Mouse (Mus musculus): ENCODE measurements around the gene Slc25a13. TPM values are rescaled to one million over a fixed set of nuclear protein-coding genes. Genes with fewer than 3 reads are reported as not detected.

Slc25a13 gene
- polyA plus RNA-seq, 1 experiment from 2014 or later = 7.8 TPM

DNA sequence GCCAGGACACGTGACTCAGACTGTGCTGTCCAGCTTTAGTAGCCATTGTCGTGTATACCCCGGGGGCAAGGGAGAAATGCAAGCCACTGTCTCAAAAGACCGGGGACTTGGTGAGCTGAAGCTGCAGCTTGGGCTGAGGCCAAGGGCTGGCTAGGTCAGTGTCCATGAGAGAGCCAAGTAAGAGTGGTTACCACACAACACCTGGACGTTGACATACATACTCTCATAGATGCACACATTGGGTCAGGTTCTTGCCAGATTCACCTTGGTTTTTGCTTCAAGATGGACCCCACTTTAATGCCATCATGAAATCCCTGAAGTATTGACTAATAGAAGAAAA is 283 bp upstream of the Slc25a13 start:
- Histone ChIP-seq H3K27ac (no peak overlapping the region), H3K9me3 (no peaks in the 10 kb centered on the region), H3K4me1 (replicated peaks) (peaks cover 12% of the 10 kb centered on the region), H3K4me2 (peak overlapping the region; percentile 95), H3K36me3 (no peaks in the 10 kb centered on the region), H3K4me3 (peak overlapping the region; percentile 67), H3K27me3 (no peaks in the 10 kb centered on the region), H3K9ac (peak overlapping the region; percentile 80)
- no peak for ATAC-seq (ENCODE audit: low FRiP score)
- 11% methylated on average over 5 of the region's 5 CpGs for WGBS

DNA sequence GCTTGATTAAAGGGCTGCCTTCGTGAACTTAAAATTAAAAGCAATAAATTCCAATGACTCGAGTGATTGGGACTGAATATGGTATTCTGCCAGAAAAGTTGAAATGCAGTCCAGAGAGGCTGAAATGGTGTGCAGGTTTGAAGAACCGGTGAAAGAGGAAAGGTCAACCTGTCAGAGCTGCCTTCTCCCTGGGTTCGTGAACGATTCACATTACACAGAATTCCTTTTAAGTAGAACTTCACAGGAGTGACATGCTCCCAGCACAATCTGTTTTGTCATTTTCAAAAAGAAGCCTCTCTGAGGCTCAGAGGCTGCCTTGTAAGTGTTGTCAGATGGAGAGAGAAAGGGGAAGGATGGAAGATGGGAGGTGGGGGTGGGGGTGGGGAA is 860 bp downstream of the Slc25a13 start:
- peak overlapping the region; percentile 67 for H3K4me3 ChIP-seq

DNA sequence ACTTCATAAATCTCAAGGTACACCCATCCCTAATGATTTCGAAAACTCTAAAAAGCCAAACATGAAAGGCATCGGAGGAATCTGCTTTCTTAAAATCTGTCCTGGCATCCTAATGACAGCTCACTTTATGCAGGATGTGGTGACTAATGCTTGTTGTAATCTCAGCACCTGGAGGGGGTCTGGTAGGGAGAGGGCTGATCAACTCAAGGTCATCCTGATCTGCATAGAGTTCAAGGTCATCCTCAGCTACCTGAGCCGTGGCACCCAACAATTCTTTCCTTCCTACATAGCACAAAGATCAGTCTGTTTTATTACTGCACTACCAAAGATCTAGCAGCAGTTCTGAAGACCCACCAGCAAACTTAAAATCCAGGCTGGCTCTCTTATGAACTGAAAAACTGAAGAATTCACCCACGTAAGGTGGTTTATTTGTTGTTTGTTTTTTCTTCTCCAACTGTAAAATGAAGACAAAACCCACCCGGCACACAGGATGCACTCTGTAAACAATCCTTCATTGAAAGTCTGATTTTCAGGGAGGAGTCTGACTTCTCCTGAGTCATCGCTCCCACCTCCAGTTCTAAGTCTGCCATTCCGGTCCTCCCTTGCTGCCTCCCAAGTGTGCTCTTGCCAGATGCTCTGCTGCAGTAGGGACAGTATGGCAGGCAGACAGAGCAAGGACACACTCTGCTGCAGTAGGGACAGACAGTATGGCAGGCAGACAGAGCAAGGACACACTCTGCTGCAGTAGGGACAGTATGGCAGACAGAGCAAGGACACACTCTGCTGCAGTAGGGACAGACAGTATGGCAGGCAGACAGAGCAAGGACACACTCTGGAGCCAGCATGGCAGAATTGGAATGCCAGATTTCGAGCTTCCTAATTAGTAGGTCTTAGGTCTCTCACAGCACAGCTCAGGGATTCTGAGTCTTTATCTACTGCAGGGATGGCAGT is 4.3 kb downstream of the Slc25a13 start:
- H3K27ac ChIP-seq = no peak overlapping the region
- H3K4me2 ChIP-seq = no peak overlapping the region
- no peaks in the 10 kb centered on the region for H3K36me3 ChIP-seq
- peaks cover 12% of the 10 kb centered on the region for H3K4me1 ChIP-seq (replicated peaks)
- H3K9ac ChIP-seq = no peak overlapping the region
- WGBS = 80% methylated on average over 8 of the region's 8 CpGs
- ATAC-seq (ENCODE audit: low FRiP score) = no peak
- no peaks in the 10 kb centered on the region for H3K9me3 ChIP-seq
- H3K4me3 ChIP-seq = no peak overlapping the region
- H3K27me3 ChIP-seq = no peaks in the 10 kb centered on the region

More for the DNA sequence above, 860 bp downstream of the Slc25a13 start:
- no peaks in the 10 kb centered on the region for H3K9me3 ChIP-seq
- H3K27me3 ChIP-seq = no peaks in the 10 kb centered on the region
- peak overlapping the region; percentile 80; the same call in 1 of the 2 replicates for H3K9ac ChIP-seq
- H3K27ac ChIP-seq = no peak overlapping the region
- no peaks in the 10 kb centered on the region for H3K36me3 ChIP-seq
- peak overlapping the region; percentile 95 for H3K4me2 ChIP-seq
- peaks cover 12% of the 10 kb centered on the region for H3K4me1 ChIP-seq (replicated peaks)
- whole genome bisulfite sequencing = 51% methylated on average over 5 of the region's 5 CpGs
- ATAC-seq (ENCODE audit: low FRiP score) = no peak

DNA sequence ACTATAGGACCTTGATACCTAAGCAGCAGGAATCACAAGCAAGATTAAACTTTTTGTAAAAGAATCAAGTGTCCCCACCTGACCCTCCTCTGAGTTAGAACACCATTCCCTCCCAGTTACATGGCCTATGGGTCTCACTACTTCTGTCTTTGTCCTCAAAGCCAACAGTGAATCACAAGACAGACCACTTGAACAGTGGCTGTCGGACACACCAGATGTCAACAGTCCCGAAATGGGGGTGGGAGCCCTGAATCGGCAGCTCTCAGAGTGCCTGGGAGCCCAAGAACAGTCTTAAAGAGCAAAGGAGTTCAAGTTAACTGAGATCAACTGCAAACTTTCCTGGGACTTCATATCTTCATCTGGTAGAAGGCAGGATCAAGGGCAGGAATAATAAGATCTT is 5.0 kb downstream of the Slc25a13 start:
- H3K9me3 ChIP-seq = no peaks in the 10 kb centered on the region
- 94% methylated on average over 3 of the region's 3 CpGs for WGBS
- ATAC-seq (ENCODE audit: low FRiP score) = no peak

DNA sequence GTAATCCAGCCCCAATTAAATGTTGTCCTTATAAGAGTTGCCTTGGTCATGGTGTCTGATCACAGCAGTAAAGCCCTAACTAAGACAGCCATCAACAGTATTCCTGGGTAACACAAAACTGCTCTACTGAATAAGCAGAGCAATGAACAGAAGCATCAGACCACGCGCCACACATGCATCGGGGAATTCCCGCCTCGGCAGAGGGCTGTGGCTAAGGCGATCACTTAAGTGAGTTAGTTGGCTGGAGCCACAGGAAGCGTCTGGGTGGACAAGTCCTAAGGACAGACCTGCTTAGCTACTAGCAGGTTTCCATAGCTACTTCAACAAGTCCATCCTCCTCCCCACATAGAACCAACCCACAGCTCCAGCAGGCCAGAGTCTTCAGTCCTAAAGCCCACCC is 6.3 kb downstream of the Slc25a13 start:
- no peaks in the 10 kb centered on the region for H3K9me3 ChIP-seq
- 94% methylated on average over 7 of the region's 7 CpGs for WGBS
- H3K4me3 ChIP-seq = no peak overlapping the region
- no peaks in the 10 kb centered on the region for H3K27me3 ChIP-seq
- H3K36me3 ChIP-seq = no peaks in the 10 kb centered on the region
- no peak for ATAC-seq (ENCODE audit: low FRiP score)
- H3K27ac ChIP-seq = no peak overlapping the region
- no peaks in the 10 kb centered on the region for H3K4me1 ChIP-seq (replicated peaks)
- no peak overlapping the region for H3K9ac ChIP-seq
- no peak overlapping the region for H3K4me2 ChIP-seq

More for the DNA sequence above, 5.0 kb downstream of the Slc25a13 start:
- Histone ChIP-seq H3K36me3 (no peaks in the 10 kb centered on the region), H3K4me3 (no peak overlapping the region), H3K4me2 (no peak overlapping the region), H3K9ac (no peak overlapping the region), H3K27ac (no peak overlapping the region), H3K27me3 (no peaks in the 10 kb centered on the region), H3K4me1 (replicated peaks) (peaks cover 8% of the 10 kb centered on the region)

DNA sequence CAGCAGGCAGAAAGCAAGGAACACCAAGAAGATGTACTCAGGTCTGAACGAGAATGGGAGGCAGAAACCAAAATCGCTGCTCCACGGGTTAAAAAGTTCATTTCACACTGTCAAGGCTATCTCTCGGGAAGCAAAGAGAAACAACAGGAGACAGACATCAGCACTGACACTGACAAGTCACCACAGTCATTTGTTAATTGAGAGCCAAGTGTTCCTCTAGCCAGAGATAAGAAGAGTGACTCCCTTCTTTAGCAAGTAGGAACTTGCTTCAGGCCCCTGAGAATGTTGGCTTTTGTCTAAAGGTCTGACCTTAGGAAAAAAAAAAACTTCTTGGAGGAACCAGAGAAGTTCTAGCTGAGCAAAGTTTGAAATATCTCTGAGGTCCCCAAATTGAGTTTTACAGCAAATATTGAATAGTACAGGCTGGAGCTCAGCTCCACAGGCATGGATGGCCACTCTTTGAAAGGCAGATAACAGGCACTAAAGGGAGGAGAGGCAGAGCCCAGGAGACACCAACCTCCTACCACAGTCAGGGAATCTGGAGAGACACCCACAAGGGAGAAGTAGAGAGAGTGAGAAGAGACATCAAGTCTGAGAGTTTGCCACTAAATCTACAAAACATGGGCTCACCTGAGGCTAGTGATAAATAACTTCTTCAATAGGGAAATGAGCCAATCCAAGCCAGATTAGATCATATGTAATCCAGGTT is 8.5 kb downstream of the Slc25a13 start:
- no peak overlapping the region for H3K9ac ChIP-seq

DNA sequence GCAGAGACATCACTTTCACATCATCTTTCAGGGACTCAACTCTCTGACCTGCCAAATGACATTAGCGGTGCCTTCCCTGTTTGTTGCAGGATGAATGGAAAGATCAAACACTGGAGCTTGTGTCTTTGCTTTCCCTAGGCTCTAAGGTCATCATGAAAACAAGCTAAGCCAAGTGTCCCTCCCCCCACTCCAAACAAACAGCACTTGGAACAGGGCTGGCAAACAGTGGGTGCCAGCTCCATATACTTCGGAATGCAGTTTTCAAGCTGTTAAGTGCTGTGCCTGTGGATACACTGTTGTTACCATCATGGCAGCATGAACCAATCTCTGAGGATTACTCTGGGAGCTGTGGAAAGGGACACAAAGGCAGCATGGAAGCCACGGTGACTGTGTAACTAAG is 9.1 kb downstream of the Slc25a13 start:
- WGBS = 77% methylated on average over 3 of the region's 3 CpGs
- no peaks in the 10 kb centered on the region for H3K27me3 ChIP-seq
- ATAC-seq (ENCODE audit: low FRiP score) = no peak
- H3K9ac ChIP-seq = no peak overlapping the region
- no peak overlapping the region for H3K27ac ChIP-seq
- no peaks in the 10 kb centered on the region for H3K9me3 ChIP-seq
- no peaks in the 10 kb centered on the region for H3K4me1 ChIP-seq (replicated peaks)
- no peak overlapping the region for H3K4me3 ChIP-seq
- no peak overlapping the region for H3K4me2 ChIP-seq
- H3K36me3 ChIP-seq = no peaks in the 10 kb centered on the region

More for the DNA sequence above, 8.5 kb downstream of the Slc25a13 start:
- Histone ChIP-seq H3K27me3 (no peaks in the 10 kb centered on the region), H3K4me3 (no peak overlapping the region), H3K27ac (no peak overlapping the region), H3K9me3 (no peaks in the 10 kb centered on the region), H3K36me3 (no peaks in the 10 kb centered on the region), H3K4me2 (no peak overlapping the region), H3K4me1 (replicated peaks) (no peaks in the 10 kb centered on the region)
- WGBS = 57% methylated on average over 4 of the region's 4 CpGs
- ATAC-seq (ENCODE audit: low FRiP score) = no peak

DNA sequence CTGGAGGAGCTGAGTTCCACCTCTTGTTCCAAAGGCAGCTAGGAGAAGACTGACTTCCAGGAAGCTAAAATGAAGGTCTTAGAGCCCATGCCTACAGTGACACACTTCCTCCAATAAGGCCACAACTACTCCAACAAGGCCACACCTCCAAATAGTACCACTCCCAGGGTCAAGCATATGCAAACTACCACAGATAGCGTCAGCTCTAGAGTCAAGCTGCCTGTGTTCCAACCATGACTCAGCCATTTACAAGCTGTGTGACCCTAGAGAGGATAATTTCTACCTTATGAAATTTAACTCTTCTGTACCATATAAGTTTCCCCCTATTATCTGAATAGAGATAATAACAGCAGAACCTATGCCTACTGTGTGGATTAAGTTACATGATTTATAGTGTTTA is 9.6 kb downstream of the Slc25a13 start:
- no peaks in the 10 kb centered on the region for H3K36me3 ChIP-seq
- WGBS = 74% methylated on average over 1 of the region's 1 CpGs
- no peak overlapping the region for H3K4me3 ChIP-seq
- no peak for ATAC-seq (ENCODE audit: low FRiP score)
- H3K4me1 ChIP-seq (replicated peaks) = no peaks in the 10 kb centered on the region
- no peak overlapping the region for H3K9ac ChIP-seq
- no peaks in the 10 kb centered on the region for H3K9me3 ChIP-seq
- no peaks in the 10 kb centered on the region for H3K27me3 ChIP-seq
- H3K4me2 ChIP-seq = no peak overlapping the region
- no peak overlapping the region for H3K27ac ChIP-seq

DNA sequence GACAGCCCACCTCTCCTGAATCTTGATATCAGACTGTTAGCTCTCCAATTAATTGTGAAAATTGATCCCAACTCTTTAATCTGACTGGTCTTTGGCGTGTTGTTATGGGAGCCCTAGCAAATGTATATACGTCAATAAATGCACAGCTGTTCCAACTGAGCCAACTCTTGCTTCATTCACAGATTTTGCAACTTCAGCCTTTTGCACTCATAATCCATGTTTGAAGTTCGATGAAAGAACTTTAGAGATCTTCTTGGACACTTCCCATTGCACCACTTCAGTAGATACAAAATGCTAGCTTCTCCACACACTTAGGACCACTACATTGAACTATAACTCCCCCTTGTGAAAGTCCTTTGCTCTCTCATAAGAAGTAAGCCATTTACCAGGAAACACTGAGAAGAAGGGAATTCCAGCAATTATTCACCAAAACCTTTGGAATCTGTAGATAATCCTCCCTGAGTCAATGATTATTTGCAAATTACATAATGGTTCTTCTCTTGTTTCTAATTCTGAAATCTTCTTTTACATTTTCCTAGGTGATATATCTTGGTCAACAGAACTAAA is 11.3 kb downstream of the Slc25a13 start:
- Histone ChIP-seq H3K4me2 (no peak overlapping the region), H3K27me3 (no peaks in the 10 kb centered on the region), H3K4me3 (no peak overlapping the region), H3K9ac (no peak overlapping the region), H3K27ac (no peak overlapping the region), H3K4me1 (replicated peaks) (no peaks in the 10 kb centered on the region), H3K36me3 (no peaks in the 10 kb centered on the region), H3K9me3 (no peaks in the 10 kb centered on the region)
- WGBS = 95% methylated on average over 3 of the region's 3 CpGs
- no peak for ATAC-seq (ENCODE audit: low FRiP score)

DNA sequence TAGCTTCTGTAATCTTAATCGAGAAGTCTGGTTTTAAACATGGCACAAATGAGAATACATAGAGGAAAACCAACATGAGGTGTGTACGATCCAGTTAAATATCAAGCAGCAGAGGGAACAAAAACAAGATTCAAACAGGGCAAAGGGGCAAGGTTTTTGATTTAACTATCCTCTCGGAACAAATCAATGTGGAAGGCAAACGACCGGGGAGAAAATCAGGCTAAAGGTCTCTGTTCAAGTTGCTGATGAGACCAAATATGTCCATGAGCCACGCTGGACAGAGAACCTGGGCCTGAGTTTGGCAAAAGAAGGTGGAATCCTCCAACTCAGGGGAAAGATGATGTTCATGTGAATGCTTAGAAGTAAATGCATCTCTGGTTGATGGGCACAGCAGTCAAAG is 14.5 kb downstream of the Slc25a13 start:
- H3K9me3 ChIP-seq = no peaks in the 10 kb centered on the region
- H3K4me2 ChIP-seq = no peak overlapping the region
- ATAC-seq (ENCODE audit: low FRiP score) = no peak
- no peaks in the 10 kb centered on the region for H3K4me1 ChIP-seq (replicated peaks)
- no peak overlapping the region for H3K4me3 ChIP-seq
- H3K27ac ChIP-seq = no peak overlapping the region
- no peaks in the 10 kb centered on the region for H3K36me3 ChIP-seq
- no peak overlapping the region for H3K9ac ChIP-seq
- WGBS = 92% methylated on average over 6 of the region's 6 CpGs
- H3K27me3 ChIP-seq = no peaks in the 10 kb centered on the region

DNA sequence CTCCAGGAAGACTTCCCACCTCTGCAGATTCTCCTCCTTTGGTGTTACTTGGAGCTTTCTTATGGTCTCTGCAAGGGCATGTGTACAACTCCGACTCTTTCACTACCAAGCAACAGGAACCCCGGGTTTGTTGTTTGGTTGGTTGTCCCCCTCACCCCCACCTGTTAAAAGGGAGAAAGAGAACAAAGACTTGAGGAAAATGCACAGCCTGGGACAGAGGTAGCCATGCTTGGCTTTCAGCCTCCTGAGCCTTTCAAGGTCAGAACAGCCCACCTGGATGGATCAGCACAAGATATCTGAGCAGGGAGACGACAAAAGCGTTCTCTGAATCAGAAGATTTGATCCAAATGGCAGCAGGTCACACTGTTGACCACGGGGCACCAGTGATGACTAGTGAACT is 15.0 kb downstream of the Slc25a13 start:
- Histone ChIP-seq H3K9ac (no peak overlapping the region), H3K4me2 (no peak overlapping the region), H3K27ac (no peak overlapping the region), H3K36me3 (no peaks in the 10 kb centered on the region), H3K9me3 (no peaks in the 10 kb centered on the region), H3K27me3 (no peaks in the 10 kb centered on the region), H3K4me1 (replicated peaks) (no peaks in the 10 kb centered on the region), H3K4me3 (no peak overlapping the region)
- 83% methylated on average over 5 of the region's 5 CpGs for WGBS
- ATAC-seq (ENCODE audit: low FRiP score) = no peak

DNA sequence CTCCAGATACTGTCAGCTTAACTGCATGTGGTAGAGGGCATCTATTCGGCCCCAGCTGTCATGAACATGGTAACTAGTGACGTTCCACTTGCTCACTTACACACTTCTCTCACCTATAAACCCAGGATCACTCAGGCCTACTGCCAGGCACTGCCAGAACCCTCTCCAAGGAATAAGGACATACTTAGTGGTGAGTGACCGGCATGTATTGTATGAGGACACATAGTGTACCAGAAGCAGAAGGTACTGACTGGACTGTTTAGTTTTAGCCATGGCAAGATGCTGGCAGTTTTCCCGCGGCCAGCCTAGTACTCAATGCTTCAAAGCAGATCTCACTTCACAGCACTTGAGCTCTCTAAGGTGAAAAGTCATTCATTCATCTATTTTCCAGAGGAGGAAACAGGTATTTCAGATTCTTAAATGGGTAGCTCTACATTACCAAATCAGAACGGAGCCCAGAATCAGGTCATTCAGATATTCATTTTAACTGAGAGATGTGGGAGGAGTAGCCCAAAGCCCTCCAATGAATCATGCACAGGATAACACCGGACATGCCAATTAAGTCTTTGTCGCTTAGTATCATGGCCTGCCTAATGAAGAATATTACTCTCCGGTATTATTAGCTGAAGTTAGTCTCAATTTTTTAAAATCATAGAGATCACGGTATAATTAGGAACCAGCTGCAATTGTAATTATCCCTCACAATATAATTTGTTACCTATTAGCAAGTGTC is 17.7 kb downstream of the Slc25a13 start:
- no peak for ATAC-seq (ENCODE audit: low FRiP score)
- no peaks in the 10 kb centered on the region for H3K9me3 ChIP-seq
- H3K27ac ChIP-seq = no peak overlapping the region
- no peaks in the 10 kb centered on the region for H3K36me3 ChIP-seq
- no peak overlapping the region for H3K4me2 ChIP-seq
- WGBS = 82% methylated on average over 10 of the region's 10 CpGs
- no peaks in the 10 kb centered on the region for H3K27me3 ChIP-seq
- no peak overlapping the region for H3K4me3 ChIP-seq
- H3K9ac ChIP-seq = no peak overlapping the region
- no peaks in the 10 kb centered on the region for H3K4me1 ChIP-seq (replicated peaks)
